In the genomic region with DNA sequence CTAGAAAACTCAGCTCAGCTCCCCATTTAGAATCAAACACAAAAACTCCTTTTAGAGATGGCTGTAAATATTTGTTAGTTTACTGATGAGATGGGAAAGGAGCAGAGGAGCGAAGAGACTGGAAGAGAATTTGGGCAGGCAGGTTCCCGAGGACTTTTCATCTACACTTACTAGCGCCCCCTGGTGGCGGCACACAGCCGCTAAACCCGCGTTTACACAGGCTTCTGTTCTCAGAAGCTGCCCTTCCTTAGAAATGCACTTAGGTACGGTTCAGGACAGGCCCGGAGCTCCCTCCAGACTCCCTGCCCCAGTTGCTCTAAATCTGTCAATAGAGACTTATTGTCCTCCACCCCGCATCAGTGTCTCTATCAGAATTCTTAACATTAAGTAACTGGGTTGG, we compare ENCODE assay signal across 9 mouse cellular contexts.
DNase-seq lines count a peak whose midpoint lies in the region; ATAC-seq and TF ChIP-seq lines count a peak whose summit lies in the region.
"Had no signal": no experiment of that assay in that cellular context is flagged by ENCODE, and none has a peak within 500 bp of the region (broad histone marks: within the 10 kb centered on the region; RNA-seq: fewer than 3 reads in every experiment).

No protein-coding gene starts in this region.

- no peaks in the 10 kb centered on the region for H3K4me1 ChIP-seq in bone marrow macrophage, adult 2 months (ENCODE audit: control insufficient read depth, insufficient read depth, low read length)
- H3K4me1 ChIP-seq: heart, embryonic 15.5 days had no signal

- 0 out of 2 replicates have a peak, but pooled peaks have one; percentile 42 for ATAC-seq in erythroid progenitor cell, adult 5-6 weeks (replicated peaks; ENCODE audit: low FRiP score, poor library complexity, severe bottlenecking)

- TF ChIP-seq CTCF in bone marrow macrophage, adult 2 months (IDR thresholded peaks at IDR 0.05; ENCODE audit: low read depth, low read length): peak; percentile 82

- no peak overlapping the region for H3K27ac ChIP-seq in bone marrow macrophage, adult 2 months (ENCODE audit: insufficient read depth, low read depth, low read length)
- H3K27ac ChIP-seq: heart, embryonic 15.5 days had no signal

- DNase-seq in ES-CJ7 (ENCODE audit: low read depth, low spot score): peak; percentile 81
- DNase-seq in heart, postnatal 4 days: peak; percentile 84
- peak; percentile 70 for DNase-seq in layer of hippocampus, adult 9-11 months
- peak; percentile 53 to 67 for DNase-seq in lung, postnatal 4 days
- peak; percentile 87 for DNase-seq in right cerebral cortex, postnatal 14 days
- peak; percentile 33 to 82 for DNase-seq in urinary bladder, postnatal 4 days (ENCODE audit: low spot score in 2 of 2)

- no peak overlapping the region for H3K4me3 ChIP-seq in bone marrow macrophage, adult 2 months (ENCODE audit: insufficient read depth, low read length)
- H3K4me3 ChIP-seq: heart, embryonic 15.5 days had no signal

- no peak for TF ChIP-seq POLR2A in bone marrow macrophage, adult 2 months (IDR thresholded peaks at IDR 0.05; ENCODE audit: borderline replicate concordance, low read depth, low read length)
